Mouse (Mus musculus) intestine, embryonic 16.5 days (tissue): ENCODE measurements at regions not wholly inside any gene's neighbourhood (a gene's known extent, or its start where the extent isn't known, plus 50 kb on each side); places are given as distances from the start of the nearest gene placed in this dataset.
A peak's percentile ranks its signal among the peaks of the same experiment; 100 is the strongest.

Experiments used
- ATAC-seq: fragments of 200-750 bp; cut with Nextera tagmentation; 2 replicates; pipeline ENCODE4 v1.8.0; 2017; ENCODE audit warnings: moderate TSS enrichment, moderate library complexity
- H3K27ac ChIP-seq: fragments of 300-500 bp; sonication (generic); 2 replicates; pipeline ENCODE4 v1.5.1; 2014; ENCODE audit warnings: mild to moderate bottlenecking, low read length
- H3K27me3 ChIP-seq: fragments of 300-500 bp; sonication (generic); replicated peaks from 2 replicates; pipeline ENCODE4 v1.6.1; 2014; ENCODE audit warnings: low read length, control low read depth, mixed read lengths; ENCODE audit not compliant: control insufficient read depth, insufficient read depth
- H3K36me3 ChIP-seq: fragments of 300-500 bp; sonication (generic); 2 replicates; pipeline ENCODE4 v1.6.1; 2014; ENCODE audit warnings: low read length, control low read depth; ENCODE audit not compliant: control insufficient read depth, insufficient read depth
- H3K4me1 ChIP-seq: fragments of 300-500 bp; sonication (generic); 2 replicates; pipeline ENCODE4 v1.6.1; 2014; ENCODE audit warnings: low read length, control low read depth, mixed read lengths; ENCODE audit not compliant: control insufficient read depth, insufficient read depth
- H3K4me2 ChIP-seq: fragments of 300-500 bp; sonication (generic); 2 replicates; pipeline ENCODE4 v1.6.1; 2014; ENCODE audit warnings: low read depth, low read length, control low read depth
- H3K4me3 ChIP-seq: fragments of 300-500 bp; sonication (generic); 2 replicates; pipeline ENCODE4 v1.5.1; 2014; ENCODE audit warnings: mild to moderate bottlenecking, low read length
- H3K9ac ChIP-seq: fragments of 300-500 bp; sonication (generic); 2 replicates; pipeline ENCODE4 v1.6.1; 2014; ENCODE audit warnings: low read depth, low read length
- H3K9me3 ChIP-seq: fragments of 300-500 bp; sonication (generic); 2 replicates; pipeline ENCODE4 v1.6.1; 2016; ENCODE audit warnings: low read length, control low read depth; ENCODE audit not compliant: control insufficient read depth
- WGBS: fragments of 180-500 bp; shearing (Covaris S2); extraction: QIAGEN DNeasy Blood & Tissue Kit; methylation state at CpG from one replicate; pipeline ENCODE4 v1.1.7; 2014; 5-methylcytosine and 5-hydroxymethylcytosine counted together

- H3K36me3 ChIP-seq = no peaks in the 10 kb centered on the region
- H3K27me3 ChIP-seq = no peaks in the 10 kb centered on the region
- H3K9ac ChIP-seq = no peak overlapping the region
- no peak overlapping the region for H3K4me2 ChIP-seq
- H3K9me3 ChIP-seq = no peaks in the 10 kb centered on the region
- no peak overlapping the region for H3K4me3 ChIP-seq
- no peak for ATAC-seq
- H3K4me1 ChIP-seq = no peaks in the 10 kb centered on the region
- no peak overlapping the region for H3K27ac ChIP-seq
- WGBS = 95% methylated on average over 9 of the region's 10 CpGs
Observed at GRCm38 (mm10) chr4:55891656-55892055, 359.4 kb upstream of the Klf4 start.

- Histone ChIP-seq H3K27ac (no peak overlapping the region), H3K27me3 (no peaks in the 10 kb centered on the region), H3K4me2 (no peak overlapping the region), H3K9ac (no peak overlapping the region), H3K9me3 (no peaks in the 10 kb centered on the region), H3K4me1 (no peaks in the 10 kb centered on the region), H3K4me3 (no peak overlapping the region), H3K36me3 (no peaks in the 10 kb centered on the region)
- WGBS = 74% methylated on average over 6 of the region's 6 CpGs
- ATAC-seq = no peak
Observed at GRCm38 (mm10) chr4:55887581-55887980, 355.3 kb upstream of the Klf4 start.

GRCm38 (mm10) chr4:55882541-55882940, 350.3 kb upstream of the Klf4 start:
- Histone ChIP-seq H3K4me2 (no peak overlapping the region), H3K27me3 (no peaks in the 10 kb centered on the region), H3K4me1 (no peaks in the 10 kb centered on the region), H3K36me3 (no peaks in the 10 kb centered on the region), H3K9ac (no peak overlapping the region), H3K4me3 (no peak overlapping the region), H3K9me3 (no peaks in the 10 kb centered on the region), H3K27ac (no peak overlapping the region)
- no peak for ATAC-seq
- WGBS = 46% methylated on average over 2 of the region's 2 CpGs

GRCm38 (mm10) chr4:55875304-55875703, 343.0 kb upstream of the Klf4 start:
- WGBS = 91% methylated on average over 12 of the region's 12 CpGs
- Histone ChIP-seq H3K36me3 (no peaks in the 10 kb centered on the region), H3K4me2 (no peak overlapping the region), H3K4me1 (no peaks in the 10 kb centered on the region), H3K9me3 (no peaks in the 10 kb centered on the region), H3K27me3 (no peaks in the 10 kb centered on the region), H3K4me3 (no peak overlapping the region), H3K9ac (no peak overlapping the region), H3K27ac (no peak overlapping the region)
- no peak for ATAC-seq

- ATAC-seq = no peak
- H3K9me3 ChIP-seq = no peaks in the 10 kb centered on the region
- H3K27ac ChIP-seq = no peak overlapping the region
- no peaks in the 10 kb centered on the region for H3K36me3 ChIP-seq
- no peaks in the 10 kb centered on the region for H3K4me1 ChIP-seq
- no peak overlapping the region for H3K9ac ChIP-seq
- H3K27me3 ChIP-seq = no peaks in the 10 kb centered on the region
- 76% methylated on average over 7 of the region's 7 CpGs for WGBS
- H3K4me2 ChIP-seq = no peak overlapping the region
- H3K4me3 ChIP-seq = no peak overlapping the region
Observed at GRCm38 (mm10) chr4:55874875-55875274, 342.6 kb upstream of the Klf4 start.

- ATAC-seq = no peak
- WGBS = 83% methylated on average over 4 of the region's 4 CpGs
- no peak overlapping the region for H3K4me3 ChIP-seq
- no peak overlapping the region for H3K27ac ChIP-seq
- no peaks in the 10 kb centered on the region for H3K27me3 ChIP-seq
- H3K4me1 ChIP-seq = no peaks in the 10 kb centered on the region
- H3K9ac ChIP-seq = no peak overlapping the region
- no peak overlapping the region for H3K4me2 ChIP-seq
- H3K9me3 ChIP-seq = no peaks in the 10 kb centered on the region
- H3K36me3 ChIP-seq = no peaks in the 10 kb centered on the region
Observed at GRCm38 (mm10) chr4:55874276-55874675, 342.0 kb upstream of the Klf4 start.

GRCm38 (mm10) chr4:55860055-55860454, 327.8 kb upstream of the Klf4 start:
- no peak overlapping the region for H3K4me2 ChIP-seq
- H3K27me3 ChIP-seq = no peaks in the 10 kb centered on the region
- ATAC-seq = no peak
- 0 out of 2 replicates have a peak, but pooled peaks cover 2% of the 10 kb centered on the region for H3K4me1 ChIP-seq
- no peak overlapping the region for H3K9ac ChIP-seq
- H3K4me3 ChIP-seq = no peak overlapping the region
- no peaks in the 10 kb centered on the region for H3K36me3 ChIP-seq
- WGBS = 55% methylated on average over 2 of the region's 2 CpGs
- no peak overlapping the region for H3K27ac ChIP-seq
- no peaks in the 10 kb centered on the region for H3K9me3 ChIP-seq

- no peaks in the 10 kb centered on the region for H3K36me3 ChIP-seq
- H3K9me3 ChIP-seq = no peaks in the 10 kb centered on the region
- no peak overlapping the region for H3K27ac ChIP-seq
- peak; percentile 77 for ATAC-seq
- H3K27me3 ChIP-seq = no peaks in the 10 kb centered on the region
- H3K9ac ChIP-seq = no peak overlapping the region
- 0 out of 2 replicates have a peak, but pooled peaks cover 2% of the 10 kb centered on the region for H3K4me1 ChIP-seq
- 77% methylated on average over 2 of the region's 2 CpGs for WGBS
- no peak overlapping the region for H3K4me3 ChIP-seq
- no peak overlapping the region for H3K4me2 ChIP-seq
Observed at GRCm38 (mm10) chr4:55859211-55859761, 327.0 kb upstream of the Klf4 start.

GRCm38 (mm10) chr4:55851430-55851829, 319.2 kb upstream of the Klf4 start:
- Histone ChIP-seq H3K9ac (no peak overlapping the region), H3K4me2 (no peak overlapping the region), H3K27me3 (no peaks in the 10 kb centered on the region), H3K4me3 (no peak overlapping the region), H3K27ac (no peak overlapping the region), H3K4me1 (no peaks in the 10 kb centered on the region), H3K9me3 (no peaks in the 10 kb centered on the region), H3K36me3 (no peaks in the 10 kb centered on the region)
- WGBS = 81% methylated on average over 1 of the region's 1 CpGs
- no peak for ATAC-seq

GRCm38 (mm10) chr4:55851027-55851426, 318.8 kb upstream of the Klf4 start:
- H3K9ac ChIP-seq = no peak overlapping the region
- H3K27ac ChIP-seq = no peak overlapping the region
- H3K4me1 ChIP-seq = no peaks in the 10 kb centered on the region
- H3K4me2 ChIP-seq = no peak overlapping the region
- 72% methylated on average over 5 of the region's 5 CpGs for WGBS
- no peaks in the 10 kb centered on the region for H3K9me3 ChIP-seq
- no peak overlapping the region for H3K4me3 ChIP-seq
- H3K36me3 ChIP-seq = no peaks in the 10 kb centered on the region
- no peak; the same call in 1 of the 2 replicates for ATAC-seq
- H3K27me3 ChIP-seq = no peaks in the 10 kb centered on the region
